Mouse (Mus musculus): Measurements from ENCODE around the gene Slc12a3.
"Not testable (repeated sequence)": the region's sequence is repeated elsewhere in the genome, so short reads cannot be mapped to it uniquely, and the experiment has no call there.

The Slc12a3 gene

DNA sequence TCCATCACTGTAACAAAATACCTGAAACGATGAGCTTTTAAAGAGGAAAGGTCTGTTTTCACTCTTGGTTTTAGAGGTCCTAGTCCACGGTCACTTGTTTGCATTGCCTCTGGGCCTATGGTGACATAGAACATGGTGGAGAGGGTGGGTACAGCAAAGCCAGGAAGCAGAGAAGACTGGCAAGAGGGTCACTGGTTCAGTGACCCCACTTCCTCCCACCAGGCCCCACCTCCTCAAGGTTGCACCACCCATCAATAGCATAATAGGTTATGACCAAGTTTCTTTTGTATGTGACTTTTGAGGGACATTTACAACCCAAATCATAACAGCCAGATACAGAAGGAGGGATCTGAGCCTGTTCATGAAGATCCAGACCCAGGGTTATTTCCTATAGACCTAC, 47.6 kb downstream of the Slc12a3 start:
- DNase-seq = no peak

DNA sequence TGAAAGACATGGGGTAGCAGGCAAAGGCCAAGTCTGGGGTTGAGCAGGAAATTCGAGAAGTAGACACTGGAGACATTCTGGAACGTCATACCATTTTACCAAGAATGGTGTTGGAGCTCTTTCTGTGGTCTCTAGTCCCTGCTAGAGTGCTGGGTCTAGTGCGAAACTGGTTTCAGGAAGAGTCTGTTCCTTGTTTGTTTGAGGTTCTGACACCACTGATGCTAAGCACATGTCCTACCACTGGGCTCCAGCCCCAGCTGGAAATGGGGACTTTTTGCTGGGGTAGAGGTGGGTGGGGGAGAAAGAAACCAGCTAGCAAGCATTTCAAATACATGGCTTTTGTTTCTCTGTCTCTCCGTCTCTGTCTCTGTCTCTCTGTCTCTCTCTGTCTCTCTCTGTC, 48.0 kb downstream of the Slc12a3 start:
- DNase-seq = no peak

DNA sequence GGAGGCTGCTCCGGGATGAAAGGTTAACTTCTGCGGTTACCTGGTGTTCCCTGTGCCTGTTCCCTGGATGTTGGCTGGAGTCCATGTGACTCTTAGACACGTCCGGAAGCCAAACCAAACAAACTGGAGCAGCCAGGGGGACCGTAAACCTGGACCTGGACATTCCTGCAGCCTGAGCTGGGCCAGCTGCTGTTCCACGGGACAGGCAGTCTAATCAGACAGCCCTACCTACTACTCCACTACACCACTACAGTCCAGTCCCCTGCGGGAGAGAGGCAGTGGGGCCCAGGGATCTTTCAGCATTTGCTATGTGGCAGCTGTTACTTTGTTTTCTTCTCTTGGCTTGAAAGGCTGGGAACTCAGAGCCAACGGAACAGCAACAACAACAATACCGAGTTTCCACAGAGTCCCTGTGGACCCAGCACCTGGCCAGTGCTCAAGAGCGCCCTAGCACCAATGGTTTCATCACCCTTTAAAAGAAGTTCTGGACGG, 48.8 kb downstream of the Slc12a3 start:
- DNase-seq = no peak

DNA sequence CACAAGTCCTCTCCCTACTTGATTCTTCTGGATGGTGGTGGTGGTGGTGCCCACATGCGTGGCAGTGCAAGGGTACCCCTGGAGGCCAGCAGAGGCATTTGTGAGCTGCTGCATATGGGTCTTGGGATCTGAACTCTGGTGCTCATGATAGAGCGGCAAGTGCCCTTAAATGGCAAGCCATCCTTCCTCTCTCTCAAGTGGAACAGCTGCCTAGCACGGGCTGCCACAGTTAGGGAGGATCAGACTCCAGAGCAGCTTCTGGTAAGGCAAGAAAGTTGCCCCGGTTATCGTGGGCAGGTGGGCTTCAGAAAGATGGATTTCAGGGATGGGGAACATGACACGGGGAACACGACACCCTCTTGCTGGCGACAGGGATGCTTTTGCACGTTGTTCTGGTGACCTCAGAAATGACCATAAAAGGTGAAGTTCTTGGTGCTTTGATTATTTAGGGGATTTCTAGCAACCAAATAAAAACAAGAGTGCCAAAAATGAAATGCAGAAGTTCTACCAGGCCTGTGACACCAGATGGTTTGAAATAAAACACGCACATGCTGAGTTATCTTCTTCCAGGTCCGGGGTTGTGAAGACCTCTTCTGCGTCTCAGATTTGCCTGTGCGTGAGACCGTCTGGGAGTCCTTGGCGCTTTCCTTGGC, 49.9 kb downstream of the Slc12a3 start:
- no peak for DNase-seq

DNA sequence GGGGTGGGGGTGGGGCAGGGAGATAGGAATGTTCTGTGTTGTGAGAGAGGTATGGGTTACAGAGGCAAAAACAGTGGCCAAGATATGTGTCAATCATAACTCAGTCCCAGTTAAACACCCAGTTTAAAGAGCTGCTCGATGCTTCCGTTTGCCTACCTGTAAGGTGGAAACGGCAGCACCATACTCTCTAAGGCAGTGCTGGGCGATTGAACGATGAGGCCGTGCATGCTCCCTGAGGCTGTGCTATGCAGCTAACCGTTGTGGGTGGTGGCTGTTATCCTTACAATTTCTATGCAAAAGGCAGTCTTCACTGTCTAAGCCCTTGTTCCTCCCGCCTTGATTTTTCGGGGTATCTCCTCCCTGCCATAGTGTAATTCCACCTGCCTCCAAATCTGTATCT, 50.7 kb downstream of the Slc12a3 start:
- DNase-seq = no peak

DNA sequence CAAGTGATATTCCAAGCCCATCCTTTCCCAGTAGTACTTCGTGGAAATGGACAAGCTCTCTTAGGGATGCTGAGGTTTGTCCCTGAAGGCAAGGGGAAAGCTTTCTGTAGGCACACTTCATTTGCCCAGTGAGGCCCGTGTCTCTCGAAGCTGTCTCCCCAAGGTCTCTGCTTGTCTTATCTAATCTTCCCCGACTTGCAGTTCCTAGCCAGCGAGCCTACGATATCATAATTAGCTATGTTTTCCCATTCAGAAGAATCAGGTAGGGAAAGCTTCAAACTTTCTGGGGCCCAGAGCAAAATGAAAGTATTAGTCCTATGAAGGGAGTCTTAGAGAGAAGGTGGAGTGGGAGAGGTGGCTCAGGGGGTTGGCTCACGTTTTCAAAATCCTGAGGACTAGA, 55.2 kb downstream of the Slc12a3 start:
- no peak for DNase-seq

DNA sequence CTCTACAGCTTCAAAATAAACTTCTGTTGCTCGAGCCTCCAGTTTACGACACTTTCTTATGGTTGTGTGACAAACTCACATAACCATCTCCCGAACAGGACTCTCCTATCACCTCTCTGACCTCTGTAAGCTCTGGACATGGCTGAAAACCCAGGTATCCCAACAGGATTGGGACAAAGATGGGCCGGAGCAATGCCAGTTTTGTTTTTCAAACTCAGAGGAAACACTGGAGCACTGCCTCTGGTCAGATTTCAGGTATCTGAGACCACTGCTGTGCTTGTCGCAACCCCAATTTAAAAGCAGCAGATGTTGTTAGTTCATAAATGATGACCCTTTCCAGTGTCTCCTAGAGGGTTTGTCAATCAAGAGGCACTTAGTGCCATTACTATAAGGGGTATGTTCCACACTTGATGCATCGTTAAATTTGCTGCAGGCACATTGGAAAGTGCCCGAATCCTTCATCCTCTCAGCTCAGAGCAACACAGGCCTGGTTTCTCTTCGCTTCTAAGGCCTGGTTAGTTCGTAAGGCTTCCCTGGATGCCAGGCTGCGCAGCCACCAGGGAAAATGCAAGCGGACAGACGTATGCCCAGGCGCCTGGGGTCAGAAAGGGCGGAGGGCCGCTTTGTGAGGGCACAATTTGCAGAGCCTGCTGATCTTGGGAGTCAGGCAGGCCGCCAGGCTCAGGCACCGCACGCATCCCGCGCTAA, 56.7 kb downstream of the Slc12a3 start:
- DNase-seq = no peak

DNA sequence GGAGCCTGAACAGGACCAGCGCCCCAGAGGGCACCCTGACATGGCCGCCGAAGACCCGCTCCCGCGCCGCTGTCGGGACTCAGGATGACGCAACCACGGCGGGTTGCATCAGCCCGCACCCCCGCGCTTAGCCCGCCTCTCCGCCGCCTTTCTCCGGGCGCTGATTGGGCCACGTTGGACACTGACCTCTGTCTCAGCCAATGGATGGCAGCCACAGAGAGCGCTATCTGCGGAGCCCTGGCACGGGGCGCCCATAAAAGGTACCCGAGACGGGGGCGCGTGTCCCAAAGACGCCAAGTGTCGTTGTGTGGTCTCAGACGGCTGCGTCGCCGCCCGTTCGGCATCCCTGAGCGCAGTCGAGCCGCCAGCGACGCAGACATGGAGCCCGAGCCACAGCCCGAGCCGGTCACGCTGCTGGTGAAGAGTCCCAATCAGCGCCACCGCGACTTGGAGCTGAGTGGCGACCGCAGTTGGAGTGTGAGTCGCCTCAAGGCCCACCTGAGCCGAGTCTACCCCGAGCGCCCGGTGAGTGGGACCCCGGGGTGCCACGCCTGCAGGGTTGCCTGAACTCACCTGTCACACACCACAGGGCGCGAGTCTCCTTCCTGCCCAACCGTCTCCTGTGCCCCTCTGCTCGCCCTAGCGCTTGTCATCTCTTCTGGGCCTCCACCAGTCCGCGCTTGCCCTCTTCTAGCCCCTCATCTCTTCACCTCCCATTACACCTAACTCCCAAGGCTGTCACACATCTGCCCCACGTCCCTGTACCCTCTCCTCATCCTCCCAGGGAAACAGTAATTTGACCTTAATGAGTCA, 57.4 kb downstream of the Slc12a3 start, which contains the start of gene Herpud1:
Gene Herpud1, plus strand, starts transcription at position 225 of the 813 bp plus-strand sequence.
- DNase-seq = peak; percentile 97

DNA sequence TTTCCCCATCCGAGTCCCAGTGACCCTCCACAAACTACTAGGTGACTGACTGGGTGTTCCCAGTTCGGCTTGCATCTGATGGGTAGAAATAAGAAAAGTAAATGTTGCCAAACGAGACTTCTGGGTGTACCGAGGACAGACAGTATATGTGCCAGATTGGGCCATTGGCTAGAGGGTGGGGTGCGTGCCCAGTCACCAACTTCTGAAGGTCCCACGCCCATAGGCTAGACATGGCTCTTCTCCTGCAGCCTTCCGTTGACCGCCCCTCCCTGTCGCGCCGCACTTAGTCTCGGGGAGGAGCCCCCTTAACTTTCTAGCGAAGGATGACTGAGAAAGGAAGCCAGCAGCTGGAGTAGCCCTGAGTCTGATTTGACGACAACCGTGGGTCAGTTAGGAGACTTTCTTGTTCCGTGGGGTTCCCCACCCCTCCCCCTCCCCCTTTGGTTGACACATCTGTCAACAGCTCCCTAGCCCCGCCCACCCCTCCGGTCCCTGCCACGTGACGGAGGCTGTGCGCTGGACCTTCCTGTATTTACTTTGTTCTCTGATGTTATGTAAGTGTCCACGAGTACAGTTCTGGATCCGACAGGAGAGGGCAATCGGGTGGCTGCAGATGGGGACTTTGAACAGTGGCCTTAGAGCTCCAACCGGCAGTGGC, 58.2 kb downstream of the Slc12a3 start:
- DNase-seq = peak; percentile 55 to 70

DNA sequence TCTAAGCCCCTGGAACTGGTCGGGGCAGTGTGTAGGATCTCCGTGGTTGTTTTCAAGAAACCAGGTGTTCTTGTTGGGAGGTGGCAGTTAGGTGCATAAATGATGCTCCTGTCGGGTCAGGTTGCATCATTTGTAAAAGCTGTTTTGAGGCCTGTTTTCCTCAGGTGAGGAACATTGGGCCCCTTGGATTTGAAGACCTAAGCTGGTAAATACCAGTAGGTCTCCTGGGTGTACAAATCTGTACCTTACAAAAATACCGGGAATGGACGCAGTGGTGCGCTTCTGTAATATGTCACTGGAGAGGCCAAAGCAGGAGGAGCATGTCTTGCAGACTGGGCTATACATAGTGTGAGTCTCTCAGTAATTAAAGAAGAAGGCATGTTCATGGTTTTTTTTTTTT, 58.8 kb downstream of the Slc12a3 start:
- no peak for DNase-seq

DNA sequence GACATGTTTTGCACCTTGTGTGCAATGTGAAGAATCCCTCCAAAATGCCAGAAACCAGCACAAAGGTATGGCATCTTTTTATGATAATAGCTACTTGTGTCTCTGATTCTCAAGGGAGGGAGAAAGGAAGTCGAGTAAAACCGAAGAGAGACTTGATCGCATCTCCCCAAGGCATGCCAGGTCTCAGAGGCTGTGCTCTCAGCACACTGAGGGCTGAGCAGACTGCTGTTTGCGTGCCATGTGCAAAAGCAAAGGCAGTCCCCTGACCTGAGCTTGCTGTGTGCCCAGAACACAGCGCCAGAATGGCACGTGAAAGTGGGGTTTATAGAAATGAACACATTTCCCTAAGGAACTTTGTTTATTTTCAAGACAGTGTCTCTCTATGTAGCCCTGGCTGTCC, 60.5 kb downstream of the Slc12a3 start:
- DNase-seq = no peak

DNA sequence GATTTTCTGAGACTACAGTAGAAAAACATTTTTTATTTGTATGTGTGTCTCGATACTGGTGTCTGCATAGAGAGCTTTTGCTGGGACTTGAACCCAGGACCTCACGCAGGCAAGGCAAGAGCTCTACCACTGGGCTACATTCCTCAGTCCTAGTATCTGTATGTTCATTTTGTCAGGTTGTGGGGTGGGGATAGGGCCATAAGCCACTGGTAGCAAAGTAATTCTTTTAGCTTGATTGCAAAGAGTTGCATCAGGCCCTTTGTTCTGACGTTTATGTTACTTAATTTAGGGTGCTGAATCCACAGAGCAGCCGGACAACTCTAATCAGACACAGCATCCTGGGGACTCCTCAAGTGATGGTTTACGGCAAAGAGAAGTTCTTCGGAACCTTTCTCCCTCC, 61.4 kb downstream of the Slc12a3 start:
- DNase-seq = no peak

DNA sequence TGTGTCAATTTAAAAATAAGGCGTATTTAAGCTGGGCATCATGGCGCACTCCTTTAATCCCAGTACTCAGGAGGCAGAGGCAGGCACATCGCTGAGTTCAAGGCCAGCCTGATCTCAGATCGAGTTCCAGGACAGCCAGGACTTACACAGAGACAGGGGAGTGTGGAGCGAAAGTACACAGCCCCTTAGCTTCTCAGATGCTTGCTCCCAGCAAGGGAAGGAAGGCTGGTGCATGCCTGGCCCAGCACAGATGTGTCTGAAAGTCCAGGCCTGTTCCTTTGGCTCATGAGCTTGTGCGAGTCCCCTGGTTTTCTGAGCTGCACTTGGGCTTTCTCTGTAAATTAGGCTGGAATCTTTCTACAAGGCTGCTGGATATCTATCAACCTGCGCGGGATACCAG, 61.9 kb downstream of the Slc12a3 start:
- DNase-seq = no peak

DNA sequence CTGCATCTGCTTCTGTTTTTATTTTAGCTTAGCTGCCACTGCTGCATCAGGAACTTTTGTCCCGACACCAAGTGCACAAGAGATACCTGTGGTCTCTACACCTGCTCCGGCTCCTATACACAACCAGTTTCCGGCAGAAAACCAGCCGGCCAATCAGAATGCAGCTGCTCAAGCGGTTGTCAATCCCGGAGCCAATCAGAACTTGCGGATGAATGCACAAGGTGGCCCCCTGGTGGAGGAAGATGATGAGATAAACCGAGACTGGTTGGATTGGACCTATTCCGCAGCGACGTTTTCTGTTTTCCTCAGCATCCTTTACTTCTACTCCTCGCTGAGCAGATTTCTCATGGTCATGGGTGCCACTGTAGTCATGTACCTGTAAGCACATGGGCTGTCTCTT, 63.1 kb downstream of the Slc12a3 start:
- no peak for DNase-seq

DNA sequence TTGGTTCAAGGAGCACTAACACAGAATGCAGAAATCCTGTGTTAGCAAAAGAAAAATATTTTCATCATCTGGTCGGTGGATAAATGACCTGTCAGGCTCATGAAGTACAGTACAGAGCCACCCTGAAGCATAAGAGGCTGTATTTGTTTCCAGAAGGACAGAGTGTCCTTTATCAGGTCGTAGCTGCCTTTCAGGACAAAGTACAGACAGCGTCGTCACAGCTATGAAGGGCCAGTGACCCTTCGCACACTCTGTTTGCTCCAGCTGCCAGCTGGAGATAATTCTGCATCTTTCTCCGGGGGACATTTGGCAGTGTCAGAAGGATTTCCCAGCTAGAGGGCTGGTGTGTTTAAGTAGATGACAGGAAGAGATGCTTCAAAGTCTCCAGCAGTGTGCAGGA, 63.6 kb downstream of the Slc12a3 start:
- no peak for DNase-seq

DNA sequence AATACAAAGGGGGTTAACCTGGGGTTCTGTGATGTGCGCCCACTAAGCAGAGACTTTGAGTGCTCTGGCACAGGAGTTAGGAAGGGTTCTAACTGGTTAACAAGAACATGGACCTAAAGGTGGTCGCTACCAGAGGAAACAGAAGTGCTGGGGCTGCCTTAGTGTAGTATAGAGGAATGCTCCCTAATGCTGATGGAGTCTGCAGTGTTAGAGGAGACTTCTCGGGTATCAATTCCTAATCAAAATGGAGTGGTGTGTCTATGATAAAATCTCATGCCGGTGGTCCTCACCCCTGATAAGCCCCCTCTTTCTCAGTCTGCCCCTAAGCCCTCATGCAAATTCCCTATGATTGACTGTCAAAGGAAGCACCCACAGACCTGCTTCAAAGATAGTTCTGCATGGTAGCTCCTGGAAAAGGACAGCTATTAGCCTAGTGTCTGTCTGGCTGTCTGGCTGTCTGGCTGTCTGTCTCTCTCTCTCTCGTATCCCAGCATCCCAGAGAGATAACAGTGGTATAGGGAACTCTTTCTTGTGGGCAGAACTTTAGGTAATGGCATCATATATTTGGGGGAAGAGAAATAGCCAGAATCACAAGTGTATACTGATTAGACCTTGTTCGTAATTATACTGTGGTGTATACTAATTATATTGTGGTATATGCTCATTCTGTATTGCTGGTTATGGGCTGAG, 67.0 kb downstream of the Slc12a3 start:
- DNase-seq = no peak

DNA sequence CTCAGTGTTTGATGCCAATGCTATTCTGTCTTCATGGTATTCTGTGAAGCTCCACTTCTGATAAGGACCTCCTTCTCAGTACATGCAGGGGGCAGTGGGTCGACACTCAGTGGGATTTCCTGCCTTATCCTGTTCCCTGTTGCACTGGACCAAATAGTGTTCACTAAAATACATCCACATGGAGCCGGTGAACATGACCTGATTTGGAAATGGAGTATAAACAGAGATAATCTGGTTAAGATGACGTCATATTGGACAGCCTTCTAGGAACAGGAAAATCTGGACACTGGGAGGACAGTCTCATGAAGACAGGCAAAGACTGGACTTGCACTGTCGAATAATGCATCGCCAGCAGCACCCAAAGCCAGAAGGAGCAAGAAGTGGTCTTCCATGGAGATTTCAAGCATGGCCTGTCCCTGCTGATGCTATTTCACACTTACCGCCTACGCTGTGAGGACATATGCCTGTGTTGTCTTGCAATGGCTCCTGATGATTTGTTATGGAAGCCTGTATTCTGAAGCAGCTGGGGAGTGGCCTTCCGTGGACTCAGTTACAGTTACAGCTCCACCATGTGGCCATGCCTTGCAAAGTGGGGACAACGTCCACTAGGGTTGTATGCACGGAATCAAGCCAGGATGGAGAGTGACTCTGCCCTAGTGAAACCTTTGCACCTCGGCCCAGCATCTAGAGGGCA, 68.1 kb downstream of the Slc12a3 start:
- DNase-seq = no peak

DNA sequence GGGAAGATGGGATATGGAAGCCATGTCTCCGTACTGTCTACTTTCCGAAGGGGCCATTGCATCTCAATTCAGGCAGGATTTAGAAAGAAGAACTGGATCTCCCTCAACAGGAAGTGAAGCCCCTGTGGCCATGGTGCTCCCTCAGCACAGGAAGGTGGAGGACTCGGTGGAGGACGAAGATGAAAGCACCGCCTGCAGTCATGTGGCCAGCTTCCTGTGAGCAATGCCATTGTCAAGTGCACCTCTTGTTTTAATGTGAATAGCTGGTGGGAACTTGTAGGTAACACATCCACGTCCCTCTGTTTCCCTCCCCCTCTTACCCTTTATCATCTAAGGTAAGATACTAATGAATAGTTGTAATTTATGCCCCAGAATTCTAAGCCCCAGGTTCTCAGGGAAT, 69.6 kb downstream of the Slc12a3 start:
- DNase-seq = peak; percentile 49 to 70

DNA sequence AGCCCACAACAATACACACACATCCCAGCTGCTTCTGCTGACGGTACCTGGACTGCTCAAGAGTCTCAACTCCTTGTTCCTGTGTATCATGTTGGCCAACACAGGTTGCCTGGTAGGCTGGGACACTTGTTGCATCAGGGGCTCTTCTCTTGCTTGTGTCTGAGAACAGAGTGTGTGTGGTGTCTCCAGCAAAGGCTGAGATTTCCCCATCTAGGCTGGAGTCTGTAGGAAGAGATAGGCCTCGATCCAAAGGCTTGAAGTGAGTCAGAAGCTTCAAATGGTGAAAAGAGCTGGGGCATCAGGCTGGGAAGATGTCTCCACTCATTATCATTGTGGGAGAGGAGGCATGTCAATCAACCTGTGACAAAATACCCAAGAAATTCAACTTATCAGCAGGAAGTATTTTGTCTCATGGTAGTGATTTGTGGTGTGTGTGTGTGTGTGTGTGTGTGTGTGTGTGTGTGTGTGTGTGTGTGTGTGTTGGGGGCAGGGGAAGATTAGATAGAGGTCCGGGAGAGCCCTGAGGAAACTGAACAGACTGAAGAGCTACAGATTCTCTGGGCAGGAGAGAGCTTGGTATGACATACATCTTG, 70.5 kb downstream of the Slc12a3 start:
- no peak for DNase-seq

DNA sequence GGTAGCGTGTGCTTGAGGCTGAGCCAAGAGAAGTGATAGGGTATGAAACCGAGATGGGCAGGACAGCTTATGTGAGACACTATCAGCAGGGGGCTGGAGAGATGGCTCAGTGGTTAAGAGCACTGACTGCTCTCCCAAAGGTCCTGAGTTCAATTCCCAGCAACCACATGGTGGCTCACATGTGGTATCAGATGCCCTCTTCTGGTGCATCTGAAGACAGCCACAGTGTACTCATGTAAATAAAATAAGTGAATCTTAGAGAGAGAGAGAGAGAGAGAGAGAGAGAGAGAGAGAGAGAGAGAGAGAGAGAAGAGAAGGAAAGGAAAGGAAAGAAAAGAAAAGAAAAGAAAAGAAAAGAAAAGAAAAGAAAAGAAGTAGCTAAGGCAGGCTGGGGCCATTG, 71.0 kb downstream of the Slc12a3 start:
- not testable (repeated sequence) for DNase-seq

DNA sequence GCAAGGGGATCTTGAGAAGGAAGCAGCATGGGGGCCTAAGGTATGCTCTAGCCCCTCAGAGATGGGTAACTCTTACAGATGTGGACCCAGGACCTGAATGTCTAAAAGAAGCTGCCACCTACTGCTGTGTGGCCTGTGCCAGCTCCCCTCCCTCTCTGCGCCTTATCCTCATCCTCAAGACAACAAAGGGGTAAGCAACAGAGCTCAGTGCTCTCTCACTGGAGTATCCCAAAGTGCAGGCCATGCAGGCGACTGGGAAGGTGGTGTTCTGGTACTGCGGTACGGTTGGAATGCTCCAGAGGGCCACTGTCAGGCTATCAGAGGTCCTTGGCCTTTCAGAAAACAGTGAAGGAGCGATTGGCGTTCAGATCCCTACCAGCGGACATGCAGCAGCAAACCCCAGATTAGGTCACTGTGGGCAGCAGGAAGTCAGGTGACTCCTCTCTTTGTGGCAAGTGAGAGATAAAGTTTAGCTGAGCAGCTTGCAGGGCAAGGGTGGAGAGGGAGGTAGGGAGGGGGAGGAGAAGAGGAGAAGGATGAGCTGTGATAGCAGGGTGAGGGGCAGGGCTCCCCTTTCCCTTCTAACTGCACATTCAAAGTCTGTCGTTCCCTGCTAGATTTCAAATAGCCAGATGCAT, 79.6 kb downstream of the Slc12a3 start:
- DNase-seq = no peak
